Mouse (Mus musculus) hindbrain, embryonic 14.5 days (tissue): ENCODE measurements around the gene Srgap1. TPM values are rescaled to one million over a fixed set of nuclear protein-coding genes. Genes with fewer than 3 reads are reported as not detected.

ENCODE experiments used
- ATAC-seq: fragments of 200-750 bp; cut with Nextera tagmentation; 2 replicates; pipeline ENCODE4 v1.8.0; 2017; ENCODE audit warnings: moderate number of reproducible peaks, mild to moderate bottlenecking, moderate TSS enrichment, moderate library complexity; ENCODE audit not compliant: low FRiP score
- DNase-seq: peaks from one replicate; pipeline ENCODE4 v3.0.0-alpha.2; 2015; ENCODE audit warnings: low spot score
- H3K27ac ChIP-seq: fragments of 300-500 bp; sonication (generic); 2 replicates; pipeline ENCODE4 v1.5.1; 2014; ENCODE audit warnings: mild to moderate bottlenecking, moderate library complexity
- H3K27me3 ChIP-seq: fragments of 300-500 bp; sonication (generic); 2 replicates; pipeline ENCODE4 v1.6.1; 2014; ENCODE audit warnings: mild to moderate bottlenecking, low read length, mixed read lengths; ENCODE audit not compliant: control insufficient read depth, insufficient read depth
- H3K36me3 ChIP-seq: fragments of 300-500 bp; sonication (generic); replicated peaks from 2 replicates; pipeline ENCODE4 v1.6.1; 2014; ENCODE audit not compliant: control insufficient read depth, insufficient read depth
- H3K4me1 ChIP-seq: fragments of 300-500 bp; sonication (generic); replicated peaks from 2 replicates; pipeline ENCODE4 v1.6.1; 2014; ENCODE audit warnings: antibody characterized with exemption, low read length, mixed read lengths; ENCODE audit not compliant: control insufficient read depth, insufficient read depth
- H3K4me2 ChIP-seq: fragments of 300-500 bp; sonication (generic); replicated peaks from 2 replicates; pipeline ENCODE4 v1.6.1; 2014; ENCODE audit warnings: mild to moderate bottlenecking, moderate library complexity
- H3K4me3 ChIP-seq: fragments of 300-500 bp; sonication (generic); replicated peaks from 2 replicates; pipeline ENCODE4 v1.5.1; 2014; ENCODE audit warnings: mild to moderate bottlenecking, low read length
- H3K9ac ChIP-seq: fragments of 300-500 bp; sonication (generic); 2 replicates; pipeline ENCODE4 v1.6.1; 2014
- H3K9me3 ChIP-seq: fragments of 300-500 bp; sonication (generic); 2 replicates; pipeline ENCODE4 v1.6.1; 2016; ENCODE audit warnings: low read length; ENCODE audit not compliant: control insufficient read depth
- WGBS: fragments of 180-500 bp; shearing (Covaris S2); extraction: QIAGEN DNeasy Blood & Tissue Kit; methylation state at CpG from one replicate; pipeline ENCODE4 v1.1.7; 2014; 5-methylcytosine and 5-hydroxymethylcytosine counted together
- polyA plus RNA-seq: library from polyadenylated mRNA; unstranded; fragments of >200 nt; fragmentation: Nextera tagmentation; extraction: Ambion mirVana; gene quantifications from 2 replicates; pipeline ENCODE4 v1.2.1, GENCODE M21; 2014

The Srgap1 gene
- polyA plus RNA-seq, 1 experiment from 2014 or later, result 34.6 TPM

- 64% methylated on average over 4 of the region's 4 CpGs for WGBS
- ATAC-seq, result no peak
- H3K27me3 ChIP-seq, result no peaks in the 10 kb centered on the region
- no peak for DNase-seq
- no peak overlapping the region for H3K4me3 ChIP-seq
- no peak overlapping the region for H3K27ac ChIP-seq
- peaks cover 8% of the 10 kb centered on the region for H3K4me1 ChIP-seq
- no peak overlapping the region for H3K4me2 ChIP-seq
- no peaks in the 10 kb centered on the region for H3K9me3 ChIP-seq
- no peaks in the 10 kb centered on the region for H3K36me3 ChIP-seq
- H3K9ac ChIP-seq, result no peak overlapping the region
Measured at GRCm38 (mm10) chr10:121962053-121962452, 85.1 kb downstream of the Srgap1 start.

GRCm38 (mm10) chr10:121961121-121961893, 85.8 kb downstream of the Srgap1 start:
- no peak overlapping the region for H3K9ac ChIP-seq
- H3K9me3 ChIP-seq, result no peaks in the 10 kb centered on the region
- no peak overlapping the region for H3K4me3 ChIP-seq
- peaks cover 15% of the 10 kb centered on the region for H3K4me1 ChIP-seq
- DNase-seq, result no peak
- WGBS, result 56% methylated on average over 11 of the region's 11 CpGs
- H3K27me3 ChIP-seq, result no peaks in the 10 kb centered on the region
- H3K27ac ChIP-seq, result no peak overlapping the region
- no peak for ATAC-seq
- H3K4me2 ChIP-seq, result no peak overlapping the region
- no peaks in the 10 kb centered on the region for H3K36me3 ChIP-seq

- no peak for DNase-seq
- H3K4me2 ChIP-seq, result no peak overlapping the region
- H3K27ac ChIP-seq, result no peak overlapping the region
- H3K9ac ChIP-seq, result no peak overlapping the region
- no peaks in the 10 kb centered on the region for H3K27me3 ChIP-seq
- no peak overlapping the region for H3K4me3 ChIP-seq
- no peaks in the 10 kb centered on the region for H3K9me3 ChIP-seq
- WGBS, result 72% methylated on average over 8 of the region's 8 CpGs
- H3K36me3 ChIP-seq, result no peaks in the 10 kb centered on the region
- H3K4me1 ChIP-seq, result peaks cover 28% of the 10 kb centered on the region
- no peak for ATAC-seq
Measured at GRCm38 (mm10) chr10:121958741-121959140, 88.4 kb downstream of the Srgap1 start.

- DNase-seq (no peak), ATAC-seq (no peak)
- no peak overlapping the region for H3K4me3 ChIP-seq
- no peaks in the 10 kb centered on the region for H3K27me3 ChIP-seq
- H3K9ac ChIP-seq, result no peak overlapping the region
- no peaks in the 10 kb centered on the region for H3K36me3 ChIP-seq
- WGBS, result 60% methylated on average over 11 of the region's 11 CpGs
- H3K9me3 ChIP-seq, result no peaks in the 10 kb centered on the region
- H3K27ac ChIP-seq, result 0 out of 2 replicates have a peak overlapping the region, but pooled peaks have one; percentile 0
- H3K4me2 ChIP-seq, result no peak overlapping the region
- H3K4me1 ChIP-seq, result peaks cover 28% of the 10 kb centered on the region
Measured at GRCm38 (mm10) chr10:121956505-121956904, 90.6 kb downstream of the Srgap1 start.

- ATAC-seq (peak; percentile 47), DNase-seq (no peak)
- Histone ChIP-seq H3K4me3 (no peak overlapping the region), H3K4me1 (peaks cover 28% of the 10 kb centered on the region), H3K9ac (peak overlapping the region; percentile 12; the same call in 1 of the 2 replicates), H3K4me2 (no peak overlapping the region), H3K36me3 (no peaks in the 10 kb centered on the region), H3K27me3 (no peaks in the 10 kb centered on the region), H3K27ac (peak overlapping the region; percentile 61; the same call in 1 of the 2 replicates), H3K9me3 (no peaks in the 10 kb centered on the region)
- WGBS, result 58% methylated on average over 4 of the region's 4 CpGs
Measured at GRCm38 (mm10) chr10:121955730-121956129, 91.4 kb downstream of the Srgap1 start.

GRCm38 (mm10) chr10:121954877-121955276, 92.2 kb downstream of the Srgap1 start:
- DNase-seq (no peak), ATAC-seq (no peak)
- no peaks in the 10 kb centered on the region for H3K27me3 ChIP-seq
- H3K36me3 ChIP-seq, result no peaks in the 10 kb centered on the region
- no peak overlapping the region for H3K27ac ChIP-seq
- H3K4me3 ChIP-seq, result no peak overlapping the region
- H3K9ac ChIP-seq, result no peak overlapping the region
- no peaks in the 10 kb centered on the region for H3K9me3 ChIP-seq
- no peak overlapping the region for H3K4me2 ChIP-seq
- 72% methylated on average over 6 of the region's 6 CpGs for WGBS
- peaks cover 28% of the 10 kb centered on the region for H3K4me1 ChIP-seq

GRCm38 (mm10) chr10:121953041-121953440, 94.1 kb downstream of the Srgap1 start:
- no peak for DNase-seq
- no peak overlapping the region for H3K4me3 ChIP-seq
- H3K36me3 ChIP-seq, result no peaks in the 10 kb centered on the region
- H3K27ac ChIP-seq, result no peak overlapping the region
- H3K9ac ChIP-seq, result no peak overlapping the region
- H3K4me2 ChIP-seq, result no peak overlapping the region
- H3K9me3 ChIP-seq, result no peaks in the 10 kb centered on the region
- peaks cover 26% of the 10 kb centered on the region for H3K4me1 ChIP-seq
- no peak for ATAC-seq
- H3K27me3 ChIP-seq, result no peaks in the 10 kb centered on the region
- WGBS, result 87% methylated on average over 5 of the region's 5 CpGs

GRCm38 (mm10) chr10:121946173-121946572, 100.9 kb downstream of the Srgap1 start:
- H3K4me1 ChIP-seq, result no peaks in the 10 kb centered on the region
- DNase-seq (peak; percentile 44), ATAC-seq (peak; percentile 81)
- no peaks in the 10 kb centered on the region for H3K9me3 ChIP-seq
- H3K4me3 ChIP-seq, result no peak overlapping the region
- H3K9ac ChIP-seq, result no peak overlapping the region
- 80% methylated on average over 8 of the region's 8 CpGs for WGBS
- H3K27me3 ChIP-seq, result no peaks in the 10 kb centered on the region
- no peak overlapping the region for H3K4me2 ChIP-seq
- no peaks in the 10 kb centered on the region for H3K36me3 ChIP-seq
- no peak overlapping the region for H3K27ac ChIP-seq

- Histone ChIP-seq H3K36me3 (no peaks in the 10 kb centered on the region), H3K4me2 (no peak overlapping the region), H3K27me3 (no peaks in the 10 kb centered on the region)
Measured at GRCm38 (mm10) chr10:121931909-121932308, 115.2 kb downstream of the Srgap1 start.

More at GRCm38 (mm10) chr10:121931909-121932308, 115.2 kb downstream of the Srgap1 start:
- 83% methylated on average over 14 of the region's 14 CpGs for WGBS
- H3K9me3 ChIP-seq, result no peaks in the 10 kb centered on the region
- DNase-seq, result no peak
- no peak overlapping the region for H3K27ac ChIP-seq
- H3K4me3 ChIP-seq, result no peak overlapping the region
- no peak for ATAC-seq
- no peak overlapping the region for H3K9ac ChIP-seq
- H3K4me1 ChIP-seq, result no peaks in the 10 kb centered on the region
